Comparison of ENCODE assay signal across 8 mouse cellular contexts in genomic region chr4:40854387-40854933, GRCm38 (mm10). TPM values are rescaled to one million over a fixed set of nuclear protein-coding genes. Genes with fewer than 3 reads are reported as not detected.
A peak's percentile ranks its signal among the peaks of the same experiment; 100 is the strongest.
DNase-seq lines count a peak whose midpoint lies in the region; ATAC-seq and TF ChIP-seq lines count a peak whose summit lies in the region.

No protein-coding gene starts in this region.

- peak; percentile 1 for ATAC-seq in liver, embryonic 12.5 days
- ATAC-seq in stomach, postnatal 0 days (ENCODE audit: low FRiP score, low TSS enrichment), result peak; percentile 43; the same call in 1 of the 2 replicates

- H3K9ac ChIP-seq in liver, embryonic 12.5 days, result peak overlapping the region; percentile 71
- peak overlapping the region; percentile 63 for H3K9ac ChIP-seq in stomach, postnatal 0 days (ENCODE audit: low read length)

- no peaks in the 10 kb centered on the region for H3K27me3 ChIP-seq in liver, embryonic 12.5 days (replicated peaks)
- no peaks in the 10 kb centered on the region for H3K27me3 ChIP-seq in stomach, postnatal 0 days (ENCODE audit: control insufficient read depth, insufficient read depth, low read length)

- peaks cover 4% of the 10 kb centered on the region; the same call in 1 of the 2 replicates for H3K36me3 ChIP-seq in liver, embryonic 12.5 days
- H3K36me3 ChIP-seq in stomach, postnatal 0 days (ENCODE audit: control insufficient read depth, insufficient read depth, low read length), result no peaks in the 10 kb centered on the region

- TF ChIP-seq EP300 in stomach, postnatal 0 days (optimal IDR thresholded peaks at IDR 0.05), result no peak

- peak overlapping the region; percentile 92 for H3K4me2 ChIP-seq in liver, embryonic 12.5 days
- H3K4me2 ChIP-seq in stomach, postnatal 0 days (replicated peaks; ENCODE audit: low read depth), result peak overlapping the region; percentile 69

- DNase-seq in embryo, embryonic 11 days, result peak; percentile 66
- no peak for DNase-seq in embryo, embryonic 10.5 days (ENCODE audit: low spot score)
- DNase-seq in thymus, postnatal 4 days, result peak; percentile 25
- no peak for DNase-seq in thymus, postnatal 0 days (ENCODE audit: low spot score)
- no peak for DNase-seq in stomach, postnatal 0 days (ENCODE audit: low spot score)
- no peak for DNase-seq in left cerebral cortex, adult 8-10 months (ENCODE audit: low spot score in 2 of 2)
- DNase-seq in urinary bladder, postnatal 36 days (ENCODE audit: low spot score in 2 of 2), result no peak

- peak overlapping the region; percentile 79 for H3K4me3 ChIP-seq in liver, embryonic 12.5 days
- peak overlapping the region; percentile 77 for H3K4me3 ChIP-seq in stomach, postnatal 0 days (ENCODE audit: low read depth, low read length)

- no peak for TF ChIP-seq CTCF in stomach, postnatal 0 days (IDR thresholded peaks at IDR 0.05; ENCODE audit: low read depth)

- WGBS in liver, embryonic 12.5 days (ENCODE audit: insufficient replicate concordance), result 19% methylated on average over 18 of the region's 18 CpGs
- 10% methylated on average over 18 of the region's 18 CpGs for WGBS in stomach, postnatal 0 days

- H3K27ac ChIP-seq in liver, embryonic 12.5 days, result peak overlapping the region; percentile 83
- peak overlapping the region; percentile 88 for H3K27ac ChIP-seq in stomach, postnatal 0 days (replicated peaks)

- H3K4me1 ChIP-seq in liver, embryonic 12.5 days, result peaks cover 65% of the 10 kb centered on the region
- 0 out of 2 replicates have a peak, but pooled peaks cover 2% of the 10 kb centered on the region for H3K4me1 ChIP-seq in stomach, postnatal 0 days (replicated peaks; ENCODE audit: control insufficient read depth, insufficient read depth)

- no peaks in the 10 kb centered on the region for H3K9me3 ChIP-seq in liver, embryonic 12.5 days (replicated peaks)
- H3K9me3 ChIP-seq in stomach, postnatal 0 days (ENCODE audit: control insufficient read depth, low read length), result no peaks in the 10 kb centered on the region

RNA-seq across cellular contexts. Expression of gene B4galt1, which starts 0.7 kb away (rescaled TPM):
- polyA plus RNA-seq in thymus, postnatal 0 days (2015; fragmentation: Nextera tagmentation; extraction: Ambion mirVana), result 29.6 and 32.0 TPM in 2 replicates
- 39.6 and 40.0 TPM in 2 replicates for polyA plus RNA-seq in liver, embryonic 12.5 days (2016; fragmentation: Nextera tagmentation; extraction: Ambion mirVana)
- 34.3 and 35.0 TPM in 2 replicates for polyA plus RNA-seq in stomach, postnatal 0 days (2015; fragmentation: Nextera tagmentation; extraction: Ambion mirVana)
- 1 to 10 TPM; 4.2 to 7.3 (median 5.4) TPM for total RNA-seq in left cerebral cortex, adult 8-10 months (2022)

Comparison
In these comparisons a context has a peak if more than half of its experiments do, and no peak if none do; other contexts are left out.
1. DNase-seq: peak in embryo, embryonic 11 days (single experiment) and thymus, postnatal 4 days (single experiment); none in embryo, embryonic 10.5 days (single experiment), thymus, postnatal 0 days (single experiment), stomach, postnatal 0 days (single experiment), left cerebral cortex, adult 8-10 months (0 of 2) and urinary bladder, postnatal 36 days (0 of 2).